Mouse (Mus musculus) midbrain, embryonic 15.5 days (tissue): ENCODE measurements around the gene Syt17. TPM values are rescaled to one million over a fixed set of nuclear protein-coding genes. Genes with fewer than 3 reads are reported as not detected.

Experiments
- ATAC-seq: fragments of 200-750 bp; cut with Nextera tagmentation; replicated peaks from 2 replicates; pipeline ENCODE4 v1.8.0; 2017; ENCODE audit warnings: moderate TSS enrichment
- H3K27ac ChIP-seq: fragments of 300-500 bp; sonication (generic); 2 replicates; pipeline ENCODE4 v1.5.1; 2015; ENCODE audit warnings: mild to moderate bottlenecking, inconsistent platforms
- H3K27me3 ChIP-seq: fragments of 300-500 bp; sonication (generic); replicated peaks from 2 replicates; pipeline ENCODE4 v1.6.1; 2015; ENCODE audit warnings: inconsistent platforms
- H3K36me3 ChIP-seq: fragments of 300-500 bp; sonication (generic); replicated peaks from 2 replicates; pipeline ENCODE4 v1.6.1; 2015; ENCODE audit warnings: inconsistent platforms
- H3K4me1 ChIP-seq: fragments of 300-500 bp; sonication (generic); 2 replicates; pipeline ENCODE4 v1.6.1; 2015; ENCODE audit warnings: inconsistent platforms
- H3K4me2 ChIP-seq: fragments of 300-500 bp; sonication (generic); 2 replicates; pipeline ENCODE4 v1.6.1; 2015; ENCODE audit warnings: inconsistent platforms, mild to moderate bottlenecking, moderate library complexity
- H3K4me3 ChIP-seq: fragments of 300-500 bp; sonication (generic); 2 replicates; pipeline ENCODE4 v1.5.1; 2015; ENCODE audit warnings: mild to moderate bottlenecking, inconsistent platforms
- H3K9ac ChIP-seq: fragments of 300-500 bp; sonication (generic); 2 replicates; pipeline ENCODE4 v1.6.1; 2015; ENCODE audit warnings: mild to moderate bottlenecking, inconsistent platforms
- H3K9me3 ChIP-seq: fragments of 300-500 bp; sonication (generic); 2 replicates; pipeline ENCODE4 v1.6.1; 2016; ENCODE audit warnings: inconsistent platforms
- WGBS: fragments of 180-500 bp; shearing (Covaris S2); methylation state at CpG from one replicate; pipeline ENCODE4 v1.1.7; 2015; ENCODE audit warnings: mixed read lengths; 5-methylcytosine and 5-hydroxymethylcytosine counted together
- polyA plus RNA-seq: library from polyadenylated mRNA; unstranded; fragments of >200 nt; fragmentation: Nextera tagmentation; extraction: Ambion mirVana; gene quantifications from 2 replicates; pipeline ENCODE4 v1.2.1, GENCODE M21; 2015

The Syt17 gene
- polyA plus RNA-seq, 1 experiment from 2014 or later, result 20.2 TPM

DNA sequence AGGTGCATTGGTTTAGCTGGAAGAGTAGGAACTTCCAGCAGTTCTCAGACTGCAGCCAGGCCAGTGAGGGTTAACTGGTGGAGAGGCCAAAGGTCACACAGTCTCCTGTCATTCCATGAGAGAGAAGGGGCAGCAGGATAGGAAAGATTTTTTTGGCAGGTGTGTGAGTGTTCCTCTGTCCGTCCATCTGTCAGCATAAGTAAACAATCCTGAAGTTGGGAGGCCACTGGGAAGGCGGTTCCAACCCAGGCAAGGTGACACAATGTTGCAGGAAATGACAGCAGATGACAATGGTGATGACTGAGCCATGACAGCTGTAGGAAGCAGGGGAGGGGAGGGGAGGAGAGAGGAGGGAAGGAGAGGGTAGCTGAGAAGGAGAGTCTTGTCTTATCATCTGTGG, 4.9 kb upstream of the Syt17 start:
- Histone ChIP-seq H3K27me3 (no peaks in the 10 kb centered on the region), H3K36me3 (no peaks in the 10 kb centered on the region), H3K27ac (no peak overlapping the region), H3K4me3 (no peak overlapping the region), H3K4me1 (peaks cover 8% of the 10 kb centered on the region), H3K9ac (no peak overlapping the region), H3K4me2 (no peak overlapping the region), H3K9me3 (no peaks in the 10 kb centered on the region)
- 45% methylated on average over 2 of the region's 2 CpGs for WGBS
- ATAC-seq, result no peak

DNA sequence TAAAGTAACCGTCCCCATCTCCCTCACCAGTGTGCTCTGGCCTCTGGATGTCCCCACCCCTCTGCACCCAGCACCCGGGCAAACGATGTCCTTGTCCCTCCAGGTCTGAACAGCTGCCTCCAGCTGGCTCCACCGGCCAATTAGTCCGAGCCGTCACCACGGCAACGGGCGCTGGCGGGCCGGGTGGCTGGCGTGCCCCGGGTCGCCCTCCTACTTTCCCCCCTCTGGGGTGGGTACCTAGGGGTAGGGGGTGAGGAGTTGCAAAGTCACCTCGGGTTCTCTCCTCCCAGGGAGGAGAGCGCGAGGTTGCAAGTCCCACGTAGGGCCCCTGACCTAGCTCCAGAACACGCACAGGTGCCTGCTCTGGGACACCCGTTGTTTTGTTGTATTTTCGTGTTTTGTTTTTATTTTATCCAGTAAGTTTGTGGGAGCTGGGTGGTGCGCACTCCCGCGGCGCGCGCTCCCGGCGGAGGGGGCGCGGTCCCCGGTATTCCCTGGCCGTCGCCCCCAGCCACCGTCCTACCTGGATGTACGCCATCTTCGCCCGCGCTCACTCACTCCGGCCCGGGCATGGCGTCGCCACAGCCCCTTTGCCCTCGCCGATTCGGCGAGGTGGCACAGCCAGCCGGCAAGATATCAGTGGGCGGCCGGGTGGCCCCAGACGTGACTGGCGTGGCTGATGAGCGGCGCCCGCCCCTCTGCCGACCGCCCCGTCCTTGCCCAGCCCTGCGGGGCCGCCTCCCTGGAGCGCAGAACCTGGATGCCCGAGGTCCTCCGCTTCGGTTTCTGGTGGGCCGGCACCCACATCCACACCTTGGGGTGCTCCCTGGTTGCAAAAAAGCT, 510 bp downstream of the Syt17 start:
- Histone ChIP-seq H3K9me3 (no peaks in the 10 kb centered on the region), H3K4me2 (peak overlapping the region; percentile 96), H3K27ac (no peak overlapping the region), H3K36me3 (no peaks in the 10 kb centered on the region), H3K27me3 (no peaks in the 10 kb centered on the region), H3K9ac (peak overlapping the region; percentile 66), H3K4me3 (peak overlapping the region; percentile 62), H3K4me1 (peaks cover 21% of the 10 kb centered on the region)
- peak; percentile 70 for ATAC-seq
- under 1% methylated on average over 65 of the region's 65 CpGs for WGBS

DNA sequence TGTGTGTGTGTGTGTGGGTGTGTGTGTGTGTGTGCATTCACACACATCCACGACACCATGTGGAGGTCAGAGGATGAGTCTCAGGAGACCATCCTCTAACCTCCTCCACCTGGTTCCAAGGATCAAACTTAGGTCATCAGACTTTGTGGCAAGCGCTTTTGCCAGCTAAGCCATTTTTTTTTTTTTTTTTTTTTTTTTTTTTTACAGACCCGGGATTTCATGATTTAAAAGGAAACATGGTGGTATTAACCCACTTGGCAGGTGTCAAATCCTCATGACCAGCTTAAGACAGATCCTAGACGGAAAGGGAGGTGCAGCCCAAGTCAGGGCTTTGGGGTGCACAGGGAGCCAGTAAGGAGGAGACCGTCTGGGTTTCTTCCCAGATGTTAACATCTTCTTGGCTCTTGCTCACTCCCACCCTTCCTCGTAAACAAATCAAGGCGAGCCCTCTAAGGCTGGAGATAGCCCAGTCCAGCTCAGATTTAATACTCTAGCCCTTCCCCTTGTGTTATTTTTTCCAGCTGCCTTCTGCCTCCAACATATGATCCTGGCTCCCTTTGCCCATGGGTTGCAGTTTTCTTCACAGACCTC, 4.0 kb downstream of the Syt17 start:
- peaks cover 21% of the 10 kb centered on the region for H3K4me1 ChIP-seq
- no peaks in the 10 kb centered on the region for H3K27me3 ChIP-seq
- no peaks in the 10 kb centered on the region for H3K9me3 ChIP-seq
- no peaks in the 10 kb centered on the region for H3K36me3 ChIP-seq
- no peak overlapping the region for H3K4me2 ChIP-seq
- H3K9ac ChIP-seq, result no peak overlapping the region
- H3K4me3 ChIP-seq, result no peak overlapping the region
- ATAC-seq, result no peak
- no peak overlapping the region for H3K27ac ChIP-seq
- WGBS, result 68% methylated on average over 7 of the region's 7 CpGs

DNA sequence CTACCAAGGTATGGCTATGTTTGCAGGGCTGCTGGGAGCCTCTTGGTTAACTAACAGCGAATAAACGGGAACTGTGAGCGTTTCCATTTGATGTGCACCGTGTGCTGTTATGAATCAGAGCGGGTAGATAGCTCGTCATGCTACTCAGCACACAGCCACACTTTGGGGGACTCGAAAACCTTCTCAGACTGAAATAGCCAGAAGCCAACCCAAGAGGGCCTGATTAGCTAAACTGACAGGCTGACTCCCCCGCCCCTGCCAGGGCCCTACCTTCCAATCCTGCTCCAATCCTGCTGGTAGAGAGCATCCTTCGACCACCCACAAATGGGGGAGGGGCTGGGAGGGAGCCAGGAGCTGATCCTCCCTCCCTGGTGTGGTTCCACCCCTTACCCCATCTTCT, 4.7 kb downstream of the Syt17 start:
- H3K9me3 ChIP-seq, result no peaks in the 10 kb centered on the region
- peak overlapping the region; percentile 34 for H3K4me2 ChIP-seq
- no peak overlapping the region for H3K4me3 ChIP-seq
- H3K27ac ChIP-seq, result no peak overlapping the region
- ATAC-seq, result no peak
- no peak overlapping the region for H3K9ac ChIP-seq
- no peaks in the 10 kb centered on the region for H3K27me3 ChIP-seq
- H3K4me1 ChIP-seq, result peaks cover 18% of the 10 kb centered on the region
- 7% methylated on average over 9 of the region's 9 CpGs for WGBS
- no peaks in the 10 kb centered on the region for H3K36me3 ChIP-seq

DNA sequence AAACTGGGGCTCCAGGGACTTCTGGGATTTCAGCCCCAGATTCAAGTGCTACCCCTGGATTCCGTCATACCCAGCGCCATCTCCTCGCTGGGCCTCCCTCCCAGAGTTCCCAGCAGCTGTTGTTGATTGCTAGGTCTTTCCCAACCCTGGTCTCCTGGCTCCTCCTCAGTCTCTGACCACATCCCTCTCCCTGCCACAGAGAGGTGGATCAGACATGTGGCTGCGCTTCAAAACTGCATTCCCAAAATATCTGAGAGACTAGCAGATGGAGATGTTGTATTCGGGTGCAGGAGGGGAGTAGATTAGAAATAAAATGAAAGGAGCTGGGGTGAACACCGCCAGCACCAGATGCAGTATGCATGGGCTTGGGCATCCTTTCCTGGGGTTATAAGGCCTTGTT, 6.5 kb downstream of the Syt17 start:
- H3K4me2 ChIP-seq, result no peak overlapping the region
- H3K4me3 ChIP-seq, result no peak overlapping the region
- H3K4me1 ChIP-seq, result 0 out of 2 replicates have a peak, but pooled peaks cover 4% of the 10 kb centered on the region
- H3K27ac ChIP-seq, result no peak overlapping the region
- no peaks in the 10 kb centered on the region for H3K36me3 ChIP-seq
- no peaks in the 10 kb centered on the region for H3K27me3 ChIP-seq
- H3K9me3 ChIP-seq, result no peaks in the 10 kb centered on the region
- no peak overlapping the region for H3K9ac ChIP-seq
- no peak for ATAC-seq
- 88% methylated on average over 6 of the region's 6 CpGs for WGBS

DNA sequence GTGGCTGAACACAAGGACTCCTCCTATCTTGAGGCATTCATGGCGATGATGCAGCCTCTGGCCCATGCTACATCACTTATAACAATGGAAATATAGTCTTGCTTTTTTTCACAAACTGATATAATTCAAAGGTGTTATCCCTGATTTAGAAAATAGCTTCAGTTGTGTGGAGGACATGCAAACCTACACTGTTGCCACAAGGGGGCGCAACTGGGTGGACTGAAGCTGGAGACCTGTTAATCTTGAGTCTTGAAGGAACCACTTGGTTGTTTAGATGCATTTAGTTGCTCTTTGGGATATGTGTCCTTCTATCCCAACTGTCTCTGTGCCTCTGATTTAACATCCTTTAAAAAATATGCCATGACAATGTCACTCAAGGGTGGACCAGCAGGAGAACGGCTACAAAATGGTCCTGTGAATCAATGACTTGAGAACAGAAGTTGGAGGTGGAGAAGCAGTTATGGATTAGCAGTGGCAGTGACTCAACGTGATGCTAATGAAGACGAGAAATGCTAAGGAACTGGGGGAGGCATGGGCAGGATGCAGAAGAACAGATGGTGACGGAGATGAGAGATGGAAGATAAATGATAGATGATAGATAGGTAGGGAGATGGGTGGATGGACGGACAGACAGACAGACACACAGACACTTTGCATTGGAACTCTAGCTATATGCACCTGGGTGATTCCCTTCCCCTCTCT, 10.8 kb downstream of the Syt17 start:
- no peak overlapping the region for H3K4me3 ChIP-seq
- H3K36me3 ChIP-seq, result no peaks in the 10 kb centered on the region
- no peaks in the 10 kb centered on the region for H3K9me3 ChIP-seq
- no peak for ATAC-seq
- no peaks in the 10 kb centered on the region for H3K4me1 ChIP-seq
- no peak overlapping the region for H3K27ac ChIP-seq
- no peak overlapping the region for H3K9ac ChIP-seq
- H3K27me3 ChIP-seq, result no peaks in the 10 kb centered on the region
- WGBS, result 60% methylated on average over 7 of the region's 7 CpGs
- no peak overlapping the region for H3K4me2 ChIP-seq

DNA sequence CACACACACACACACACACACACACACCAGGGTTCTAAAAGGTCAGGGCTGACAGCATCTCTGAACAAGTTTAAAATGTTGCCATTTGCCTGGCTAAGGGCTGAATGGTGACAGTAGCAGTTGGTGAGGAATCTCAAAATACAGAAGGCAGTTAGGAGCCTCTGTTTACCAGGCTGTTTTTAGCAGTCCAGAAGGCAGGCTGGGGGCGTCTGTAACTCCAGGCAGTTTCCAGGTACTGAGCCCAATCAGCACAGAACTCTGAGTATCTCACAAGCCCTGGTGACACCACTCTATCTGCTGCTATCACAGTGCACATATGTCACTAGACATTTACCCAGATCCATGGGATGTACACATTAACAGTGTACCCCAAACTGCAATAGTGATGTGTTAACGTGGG, 19.1 kb downstream of the Syt17 start:
- no peaks in the 10 kb centered on the region for H3K9me3 ChIP-seq
- H3K4me1 ChIP-seq, result no peaks in the 10 kb centered on the region
- H3K4me2 ChIP-seq, result no peak overlapping the region
- ATAC-seq, result no peak
- H3K9ac ChIP-seq, result no peak overlapping the region
- H3K4me3 ChIP-seq, result no peak overlapping the region
- H3K27ac ChIP-seq, result no peak overlapping the region
- no peaks in the 10 kb centered on the region for H3K27me3 ChIP-seq
- 86% methylated on average over 2 of the region's 2 CpGs for WGBS
- no peaks in the 10 kb centered on the region for H3K36me3 ChIP-seq

DNA sequence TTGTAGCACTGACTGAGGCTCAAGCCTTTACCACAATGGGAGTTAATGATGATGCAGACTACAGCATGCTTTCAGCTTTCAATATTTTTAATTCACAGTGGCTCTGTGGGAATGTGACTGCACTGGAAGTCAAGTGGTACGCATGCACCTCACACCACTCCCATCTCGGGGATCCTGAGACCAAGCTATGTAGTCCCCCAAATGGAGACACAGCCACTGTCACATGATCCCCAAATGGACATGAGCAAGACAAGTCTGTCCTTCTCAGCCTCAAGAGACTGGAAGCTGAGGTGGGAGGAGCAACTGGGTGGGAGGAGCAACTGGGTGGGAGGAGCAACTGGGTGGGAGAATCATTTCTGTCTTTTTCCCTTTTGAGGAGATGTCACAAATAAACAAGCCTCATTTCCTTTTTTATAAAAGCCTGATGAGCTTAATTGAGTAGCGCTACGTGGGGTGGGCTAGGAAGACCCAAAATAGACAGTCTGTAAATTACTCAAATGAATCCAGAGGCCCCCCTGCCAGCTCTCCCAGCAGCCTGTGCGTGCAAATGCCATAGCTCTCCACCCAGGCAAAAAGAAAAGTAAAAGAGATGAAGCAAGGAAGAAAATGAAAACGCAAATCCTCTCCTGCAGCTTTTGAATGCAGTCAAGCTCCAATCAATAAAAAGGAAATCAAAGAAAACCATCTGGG, 28.4 kb downstream of the Syt17 start:
- Histone ChIP-seq H3K9me3 (no peaks in the 10 kb centered on the region), H3K27me3 (no peaks in the 10 kb centered on the region), H3K4me3 (no peak overlapping the region), H3K4me2 (peak overlapping the region; percentile 1; the same call in 1 of the 2 replicates), H3K27ac (peak overlapping the region; percentile 38; the same call in 1 of the 2 replicates), H3K4me1 (peaks cover 8% of the 10 kb centered on the region; the same call in 1 of the 2 replicates), H3K36me3 (no peaks in the 10 kb centered on the region), H3K9ac (no peak overlapping the region)
- peak; percentile 60; the same call in 1 of the 2 replicates for ATAC-seq
- WGBS, result 39% methylated on average over 6 of the region's 6 CpGs

DNA sequence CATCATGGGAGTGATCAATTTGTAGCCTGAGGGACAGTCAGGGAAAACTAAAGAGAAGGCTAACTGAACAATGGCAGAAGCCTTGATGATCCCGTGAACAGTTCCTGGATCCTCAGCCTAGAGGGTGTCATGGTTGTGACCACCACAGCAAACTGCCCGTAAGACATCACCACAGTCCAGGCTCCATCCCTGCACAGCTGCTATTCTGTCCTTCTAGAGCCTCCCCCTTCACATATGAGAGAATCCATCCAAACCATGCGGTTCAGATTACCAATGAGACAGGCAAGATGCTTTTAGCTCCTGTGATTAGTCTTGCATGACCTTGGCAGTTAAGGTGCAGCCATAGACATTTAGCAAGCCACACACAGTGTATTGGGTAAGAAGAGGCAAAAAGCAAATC, 33.8 kb downstream of the Syt17 start:
- H3K36me3 ChIP-seq, result no peaks in the 10 kb centered on the region
- 83% methylated on average over 3 of the region's 3 CpGs for WGBS
- H3K27me3 ChIP-seq, result no peaks in the 10 kb centered on the region
- H3K9me3 ChIP-seq, result no peaks in the 10 kb centered on the region
- no peak overlapping the region for H3K4me2 ChIP-seq
- no peak overlapping the region for H3K4me3 ChIP-seq
- ATAC-seq, result no peak
- H3K4me1 ChIP-seq, result no peaks in the 10 kb centered on the region
- no peak overlapping the region for H3K9ac ChIP-seq
- no peak overlapping the region for H3K27ac ChIP-seq

DNA sequence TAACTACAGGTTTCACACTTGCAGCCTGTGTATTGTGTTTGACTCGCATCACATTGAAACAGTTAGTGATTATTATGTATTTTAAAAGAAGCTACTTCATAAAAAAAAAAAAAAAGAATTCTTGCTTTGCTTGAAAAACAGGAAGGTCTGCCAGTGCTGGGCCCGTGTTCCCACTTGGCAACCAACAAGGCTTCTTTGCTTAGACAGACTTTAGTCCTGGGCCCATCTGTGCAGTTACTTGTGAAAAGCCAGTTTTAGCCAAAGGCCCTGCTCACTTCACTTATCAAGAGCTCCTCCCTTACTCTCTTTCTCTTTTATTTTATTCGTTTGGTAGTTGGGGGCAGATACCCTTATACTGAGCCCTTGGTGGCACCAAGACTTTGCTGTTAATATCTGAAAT, 36.1 kb downstream of the Syt17 start:
- WGBS, result 87% methylated on average over 3 of the region's 3 CpGs

DNA sequence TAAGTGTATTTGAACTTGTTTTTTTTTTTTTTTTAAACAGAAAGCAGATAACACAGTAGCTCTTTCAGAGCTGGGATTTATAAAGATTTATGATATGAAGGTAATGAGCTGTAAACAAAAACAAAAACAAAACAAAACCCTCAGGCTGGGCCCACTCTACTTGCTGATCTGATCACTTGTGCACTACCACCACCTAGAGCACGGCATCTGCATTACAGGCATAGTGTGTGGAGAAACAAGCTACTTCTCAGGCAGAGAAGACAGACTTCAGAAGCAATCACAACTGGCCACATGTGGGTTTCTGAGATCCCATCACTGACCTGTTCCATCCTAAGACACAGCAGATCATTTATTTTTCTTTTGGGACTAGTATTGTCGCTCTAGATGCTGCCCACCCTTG, 38.6 kb downstream of the Syt17 start:
- Histone ChIP-seq H3K4me1 (no peaks in the 10 kb centered on the region), H3K9ac (no peak overlapping the region), H3K36me3 (no peaks in the 10 kb centered on the region), H3K4me3 (no peak overlapping the region), H3K4me2 (no peak overlapping the region), H3K27me3 (no peaks in the 10 kb centered on the region), H3K9me3 (no peaks in the 10 kb centered on the region), H3K27ac (no peak overlapping the region)
- WGBS, result 32% methylated on average over 2 of the region's 2 CpGs
- no peak for ATAC-seq

More for the DNA sequence above, 36.1 kb downstream of the Syt17 start:
- Histone ChIP-seq H3K27ac (no peak overlapping the region), H3K4me1 (no peaks in the 10 kb centered on the region), H3K27me3 (no peaks in the 10 kb centered on the region), H3K4me2 (no peak overlapping the region), H3K9ac (no peak overlapping the region), H3K9me3 (no peaks in the 10 kb centered on the region), H3K4me3 (no peak overlapping the region), H3K36me3 (no peaks in the 10 kb centered on the region)
- ATAC-seq, result no peak

DNA sequence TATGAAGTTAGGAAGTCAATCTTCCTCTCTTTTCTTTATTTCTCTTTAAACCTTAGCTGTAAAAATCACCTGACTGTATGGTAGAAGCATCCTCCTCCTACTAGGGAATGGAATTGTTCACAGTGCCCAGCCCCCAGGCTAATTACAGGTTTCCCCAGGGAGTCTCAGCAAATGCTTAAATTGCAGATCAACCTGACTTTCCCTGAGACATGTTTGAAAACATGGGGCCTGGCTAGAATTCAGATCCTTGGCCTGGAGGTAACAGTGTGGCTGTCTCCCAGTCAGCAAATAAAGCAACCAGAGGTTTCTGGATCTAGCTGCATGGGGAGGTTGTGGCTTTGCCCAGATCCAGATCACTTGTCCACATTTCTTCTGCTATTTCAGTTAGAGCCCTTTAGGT, 42.8 kb downstream of the Syt17 start:
- Histone ChIP-seq H3K4me2 (no peak overlapping the region), H3K27ac (no peak overlapping the region), H3K9ac (no peak overlapping the region), H3K36me3 (no peaks in the 10 kb centered on the region), H3K4me1 (peaks cover 12% of the 10 kb centered on the region), H3K4me3 (no peak overlapping the region), H3K9me3 (no peaks in the 10 kb centered on the region), H3K27me3 (no peaks in the 10 kb centered on the region)
- ATAC-seq, result no peak
